Mouse (Mus musculus): ENCODE measurements around the gene Cdrt4. TPM values are rescaled to one million over a fixed set of nuclear protein-coding genes. Genes with fewer than 3 reads are reported as not detected.

Gene Cdrt4
- polyA plus RNA-seq, 2 experiments, result 0.36 to 0.52 TPM

- peak overlapping the region; percentile 97 for H3K27ac ChIP-seq (replicated peaks; ENCODE audit: low read depth, low read length)
- WGBS, result 9% methylated on average over 6 of the region's 6 CpGs
- H3K4me1 ChIP-seq (ENCODE audit: control insufficient read depth, insufficient read depth, low read length), result peaks cover 8% of the 10 kb centered on the region
- ATAC-seq (ENCODE audit: low FRiP score, low read depth) (peak; percentile 11), DNase-seq (ENCODE audit: low spot score) (no peak)
- no peak overlapping the region for H3K9ac ChIP-seq (ENCODE audit: low read depth, low read length, severe bottlenecking)
- no peak for TF ChIP-seq POLR2A (IDR thresholded peaks at IDR 0.05; ENCODE audit: borderline replicate concordance, extremely low read depth, insufficient read depth, insufficient read length)
- peak overlapping the region; percentile 62 for H3K4me2 ChIP-seq (replicated peaks; ENCODE audit: low read depth, low read length, severe bottlenecking)
- no peaks in the 10 kb centered on the region for H3K27me3 ChIP-seq (ENCODE audit: control insufficient read depth, insufficient read depth, low read length)
- H3K4me3 ChIP-seq (replicated peaks; ENCODE audit: low read length), result peak overlapping the region; percentile 29
- no peaks in the 10 kb centered on the region for H3K36me3 ChIP-seq (ENCODE audit: control insufficient read depth, insufficient read depth, low read length)
- 0 out of 2 replicates have a peak, but pooled peaks cover 7% of the 10 kb centered on the region for H3K9me3 ChIP-seq (ENCODE audit: control insufficient read depth, low read length)
Observed at GRCm38 (mm10) chr11:62920743-62921050, 30.3 kb upstream of the Cdrt4 start.

DNA sequence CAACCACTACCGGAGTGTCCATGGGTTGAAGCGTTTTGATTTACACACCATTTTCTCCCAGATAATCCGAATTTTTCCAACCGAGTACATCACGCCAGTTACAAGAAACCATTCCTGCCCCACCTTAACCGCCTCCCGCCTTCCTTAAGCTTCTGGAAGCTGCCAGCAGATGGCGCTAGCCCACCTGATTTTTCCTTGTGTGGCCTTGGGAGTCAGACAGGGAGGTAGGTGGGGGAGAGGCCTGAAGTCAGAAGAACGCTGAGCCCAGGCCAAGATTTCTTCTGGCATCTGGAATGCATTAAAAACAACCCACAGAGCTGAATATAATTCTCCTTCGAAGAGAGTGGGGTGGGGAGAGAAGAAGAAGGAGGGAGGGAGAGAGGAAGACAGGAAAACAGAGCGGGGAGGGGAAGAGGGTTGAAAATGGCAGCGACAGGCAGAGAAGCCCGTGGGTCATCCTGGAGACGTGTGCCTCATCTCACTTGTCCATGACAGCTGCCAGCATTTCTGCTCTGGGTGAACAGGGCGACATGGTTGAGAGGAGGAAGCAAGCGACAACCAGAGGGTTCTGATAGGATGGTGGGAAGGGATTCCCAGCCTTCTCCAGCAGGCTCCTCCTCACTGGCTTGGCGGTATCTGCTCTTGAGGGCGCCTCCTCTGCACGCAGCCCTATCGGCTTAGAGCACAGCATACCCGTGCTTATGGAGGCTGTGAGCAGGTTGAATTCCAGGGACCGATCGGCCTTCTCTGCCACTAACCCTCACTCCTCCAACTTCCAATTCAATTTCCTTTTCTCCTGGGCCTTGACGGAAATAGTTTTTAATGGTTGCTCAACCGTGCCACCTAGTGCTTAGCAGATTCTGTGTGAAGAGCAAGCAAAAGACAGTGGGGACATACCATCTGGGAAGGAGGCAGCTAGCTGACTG is 29.7 kb upstream of the Cdrt4 start:
- Histone ChIP-seq H3K4me2 (replicated peaks; ENCODE audit: low read depth, low read length, severe bottlenecking) (peak overlapping the region; percentile 62), H3K4me1 (ENCODE audit: control insufficient read depth, insufficient read depth, low read length) (peaks cover 8% of the 10 kb centered on the region), H3K4me3 (replicated peaks; ENCODE audit: low read length) (peak overlapping the region; percentile 29), H3K9ac (ENCODE audit: low read depth, low read length, severe bottlenecking) (peak overlapping the region; percentile 44), H3K27me3 (ENCODE audit: control insufficient read depth, insufficient read depth, low read length) (no peaks in the 10 kb centered on the region), H3K9me3 (ENCODE audit: control insufficient read depth, low read length) (0 out of 2 replicates have a peak, but pooled peaks cover 7% of the 10 kb centered on the region), H3K27ac (replicated peaks; ENCODE audit: low read depth, low read length) (peak overlapping the region; percentile 97), H3K36me3 (ENCODE audit: control insufficient read depth, insufficient read depth, low read length) (no peaks in the 10 kb centered on the region)
- peak; percentile 90 for ATAC-seq (ENCODE audit: low FRiP score, low read depth)
- WGBS, result 16% methylated on average over 25 of the region's 25 CpGs
- 0 out of 2 replicates have a peak, but pooled peaks have one; percentile 14 for TF ChIP-seq POLR2A (IDR thresholded peaks at IDR 0.05; ENCODE audit: borderline replicate concordance, extremely low read depth, insufficient read depth, insufficient read length)
- peak; percentile 99 for DNase-seq (ENCODE audit: low spot score)

- no peaks in the 10 kb centered on the region for H3K27me3 ChIP-seq (ENCODE audit: control insufficient read depth, insufficient read depth, low read length)
- TF ChIP-seq POLR2A (IDR thresholded peaks at IDR 0.05; ENCODE audit: borderline replicate concordance, extremely low read depth, insufficient read depth, insufficient read length), result no peak
- H3K36me3 ChIP-seq (ENCODE audit: control insufficient read depth, insufficient read depth, low read length), result no peaks in the 10 kb centered on the region
- ATAC-seq (ENCODE audit: low FRiP score, low read depth) (no peak), DNase-seq (ENCODE audit: low spot score) (no peak)
- 84% methylated on average over 6 of the region's 6 CpGs for WGBS
- no peak overlapping the region for H3K4me3 ChIP-seq (replicated peaks; ENCODE audit: low read length)
- 0 out of 2 replicates have a peak, but pooled peaks cover 4% of the 10 kb centered on the region for H3K9me3 ChIP-seq (ENCODE audit: control insufficient read depth, low read length)
- H3K9ac ChIP-seq (ENCODE audit: low read depth, low read length, severe bottlenecking), result no peak overlapping the region
- H3K4me2 ChIP-seq (replicated peaks; ENCODE audit: low read depth, low read length, severe bottlenecking), result no peak overlapping the region
- peaks cover 8% of the 10 kb centered on the region for H3K4me1 ChIP-seq (ENCODE audit: control insufficient read depth, insufficient read depth, low read length)
- H3K27ac ChIP-seq (replicated peaks; ENCODE audit: low read depth, low read length), result no peak overlapping the region
Observed at GRCm38 (mm10) chr11:62924091-62924761, 26.8 kb upstream of the Cdrt4 start.

GRCm38 (mm10) chr11:62929799-62930198 is 21.2 kb upstream of the Cdrt4 start:
- WGBS, result 54% methylated on average over 3 of the region's 3 CpGs

GRCm38 (mm10) chr11:62930574-62930973 is 20.4 kb upstream of the Cdrt4 start:
- Histone ChIP-seq H3K27me3 (ENCODE audit: control insufficient read depth, insufficient read depth, low read length) (no peaks in the 10 kb centered on the region), H3K36me3 (ENCODE audit: control insufficient read depth, insufficient read depth, low read length) (no peaks in the 10 kb centered on the region), H3K4me1 (ENCODE audit: control insufficient read depth, insufficient read depth, low read length) (no peaks in the 10 kb centered on the region), H3K27ac (replicated peaks; ENCODE audit: low read depth, low read length) (no peak overlapping the region), H3K9ac (ENCODE audit: low read depth, low read length, severe bottlenecking) (no peak overlapping the region), H3K4me2 (replicated peaks; ENCODE audit: low read depth, low read length, severe bottlenecking) (no peak overlapping the region), H3K9me3 (ENCODE audit: control insufficient read depth, low read length) (no peaks in the 10 kb centered on the region), H3K4me3 (replicated peaks; ENCODE audit: low read length) (no peak overlapping the region)
- DNase-seq (ENCODE audit: low spot score) (no peak), ATAC-seq (ENCODE audit: low FRiP score, low read depth) (no peak)
- 86% methylated on average over 4 of the region's 4 CpGs for WGBS
- no peak for TF ChIP-seq POLR2A (IDR thresholded peaks at IDR 0.05; ENCODE audit: borderline replicate concordance, extremely low read depth, insufficient read depth, insufficient read length)

More at GRCm38 (mm10) chr11:62929799-62930198, 21.2 kb upstream of the Cdrt4 start:
- Histone ChIP-seq H3K4me2 (replicated peaks; ENCODE audit: low read depth, low read length, severe bottlenecking) (no peak overlapping the region), H3K27ac (replicated peaks; ENCODE audit: low read depth, low read length) (no peak overlapping the region), H3K4me3 (replicated peaks; ENCODE audit: low read length) (no peak overlapping the region), H3K9ac (ENCODE audit: low read depth, low read length, severe bottlenecking) (no peak overlapping the region), H3K36me3 (ENCODE audit: control insufficient read depth, insufficient read depth, low read length) (no peaks in the 10 kb centered on the region), H3K27me3 (ENCODE audit: control insufficient read depth, insufficient read depth, low read length) (no peaks in the 10 kb centered on the region), H3K4me1 (ENCODE audit: control insufficient read depth, insufficient read depth, low read length) (no peaks in the 10 kb centered on the region), H3K9me3 (ENCODE audit: control insufficient read depth, low read length) (no peaks in the 10 kb centered on the region)
- no peak for DNase-seq (ENCODE audit: low spot score)
- no peak for TF ChIP-seq POLR2A (IDR thresholded peaks at IDR 0.05; ENCODE audit: borderline replicate concordance, extremely low read depth, insufficient read depth, insufficient read length)
- no peak for ATAC-seq (ENCODE audit: low FRiP score, low read depth)

Measured in limb, embryonic 14.5 days (tissue).